Comparison of ENCODE assay signal across 28 mouse cellular contexts in the genomic region with DNA sequence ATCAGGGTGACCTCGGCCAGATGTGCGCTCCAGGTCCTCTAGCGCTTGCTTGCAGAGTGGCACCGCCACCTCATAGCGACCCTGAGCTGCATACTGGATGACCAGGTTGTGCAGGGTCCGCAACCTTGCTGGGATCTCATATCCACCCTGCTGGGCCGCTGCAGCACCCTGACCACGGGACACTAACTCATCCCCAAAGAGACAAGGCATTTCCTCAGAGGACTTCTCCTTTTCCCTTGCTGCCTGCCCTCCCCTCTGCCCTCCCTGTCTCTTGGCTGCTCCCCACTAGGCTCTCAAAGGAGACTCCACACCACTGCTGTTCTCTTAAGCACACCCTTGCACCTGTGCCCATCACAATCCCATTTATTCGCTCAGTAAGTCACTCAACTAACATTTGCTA. TPM values are rescaled to one million over a fixed set of nuclear protein-coding genes. Genes with fewer than 3 reads are reported as not detected.
DNase-seq lines count a peak whose midpoint lies in the region; ATAC-seq lines count a peak whose summit lies in the region.
"Had no signal": no experiment of that assay in that cellular context is flagged by ENCODE, and none has a peak within 500 bp of the region (broad histone marks: within the 10 kb centered on the region; RNA-seq: fewer than 3 reads in every experiment).

No protein-coding gene starts in this region.

- peak overlapping the region; percentile 43; the same call in 1 of the 2 replicates for H3K27ac ChIP-seq in kidney, embryonic 16.5 days (ENCODE audit: low read length)
- no peak overlapping the region for H3K27ac ChIP-seq in brown adipose tissue, adult 24 weeks (replicated peaks; ENCODE audit: low read depth, low read length)
- H3K27ac ChIP-seq: forebrain, embryonic 15.5 days; heart, adult 2 months; heart, embryonic 13.5 days; hindbrain, embryonic 15.5 days; left cerebral cortex, adult 2 months; limb, embryonic 12.5 days; neural tube, embryonic 13.5 days had no signal

- H3K27me3 ChIP-seq in kidney, embryonic 16.5 days (ENCODE audit: insufficient read depth, low read length) = no peaks in the 10 kb centered on the region
- H3K27me3 ChIP-seq: CH12.LX; forebrain, embryonic 15.5 days; heart, embryonic 13.5 days; hindbrain, embryonic 15.5 days; limb, embryonic 12.5 days; neural tube, embryonic 13.5 days; Patski had no signal

- H3K9ac ChIP-seq in kidney, embryonic 16.5 days (replicated peaks; ENCODE audit: low read length) = no peak overlapping the region
- H3K9ac ChIP-seq: forebrain, embryonic 15.5 days; heart, embryonic 13.5 days; hindbrain, embryonic 15.5 days; limb, embryonic 12.5 days; neural tube, embryonic 13.5 days had no signal

- H3K4me1 ChIP-seq in kidney, embryonic 16.5 days (ENCODE audit: insufficient read depth, low read length) = peaks cover 22% of the 10 kb centered on the region
- 0 out of 2 replicates have a peak, but pooled peaks cover 2% of the 10 kb centered on the region for H3K4me1 ChIP-seq in brown adipose tissue, adult 24 weeks (ENCODE audit: control insufficient read depth, insufficient read depth, insufficient read length, low read length)

- no peak overlapping the region for H3K4me3 ChIP-seq in kidney, embryonic 16.5 days (ENCODE audit: low read length)
- 0 out of 2 replicates have a peak overlapping the region, but pooled peaks have one; percentile 8 for H3K4me3 ChIP-seq in brown adipose tissue, adult 24 weeks (ENCODE audit: insufficient read depth, low read depth, low read length)
- H3K4me3 ChIP-seq: forebrain, embryonic 15.5 days; heart, adult 2 months; heart, embryonic 13.5 days; hindbrain, embryonic 15.5 days; left cerebral cortex, adult 2 months; limb, embryonic 12.5 days; neural tube, embryonic 13.5 days had no signal

- H3K36me3 ChIP-seq in kidney, embryonic 16.5 days (ENCODE audit: insufficient read depth, low read length) = peaks cover 16% of the 10 kb centered on the region; the same call in 1 of the 2 replicates

- ATAC-seq in kidney, embryonic 16.5 days (ENCODE audit: low FRiP score, low TSS enrichment) = no peak
- peak; percentile 58; the same call in 1 of the 2 replicates for ATAC-seq in megakaryocyte, adult 5-6 weeks (ENCODE audit: poor library complexity, severe bottlenecking)
- ATAC-seq: forebrain, embryonic 15.5 days; inflammation-experienced regulatory T-cells, adult 6 months; Patski had no signal

- no peak overlapping the region for H3K4me2 ChIP-seq in kidney, embryonic 16.5 days (replicated peaks; ENCODE audit: low read depth, low read length)
- H3K4me2 ChIP-seq: forebrain, embryonic 15.5 days; heart, embryonic 13.5 days; hindbrain, embryonic 15.5 days; limb, embryonic 12.5 days; liver, embryonic 11.5 days; midbrain, embryonic 11.5 days; neural tube, embryonic 13.5 days had no signal

- WGBS in kidney, embryonic 16.5 days = 60% methylated on average over 9 of the region's 9 CpGs

- DNase-seq in kidney, adult 8-10 months = no peak
- DNase-seq in liver = no peak
- no peak for DNase-seq in thymus, postnatal 25 days
- DNase-seq: adrenal gland, postnatal 14 days; cerebellum, adult 18-20 months; cerebellum, postnatal 10 days; gastrocnemius, postnatal 25 days; heart, adult 2 months; heart, postnatal 10 days; kidney, adult 11 months; kidney, postnatal 25 days; lung, postnatal 4 days; thymus, adult 2 months; thymus, postnatal 4 days had no signal

- H3K9me3 ChIP-seq in kidney, embryonic 16.5 days (ENCODE audit: low read length) = no peaks in the 10 kb centered on the region
- H3K9me3 ChIP-seq: forebrain, embryonic 15.5 days; heart, embryonic 13.5 days; hindbrain, embryonic 15.5 days; limb, embryonic 12.5 days; neural tube, embryonic 13.5 days had no signal

RNA-seq across cellular contexts. Expression of gene Klc4, which starts 5.9 kb away (rescaled TPM):
- polyA plus RNA-seq in kidney, embryonic 16.5 days (2015; fragmentation: Nextera tagmentation; extraction: Ambion mirVana) = 49.7 and 58.0 TPM in 2 replicates
- polyA plus RNA-seq in brown adipose tissue, adult 24 weeks (2012; ENCODE audit: insufficient read depth, insufficient read length, missing spikeins) = 15.7 and 15.9 TPM in 2 replicates
- total RNA-seq in megakaryocyte, adult 5-6 weeks (2015) = 3.5 and 4.9 TPM in 2 replicates
- 13.1 and 15.0 TPM in 2 replicates for total RNA-seq in megakaryocyte, adult 5-6 weeks (2017)

RNA-seq across cellular contexts. Expression of gene Mrpl2, which starts 6.1 kb away (rescaled TPM):
- polyA plus RNA-seq in kidney, embryonic 16.5 days (2015; fragmentation: Nextera tagmentation; extraction: Ambion mirVana) = 118 and 123 TPM in 2 replicates
- polyA plus RNA-seq in brown adipose tissue, adult 24 weeks (2012; ENCODE audit: insufficient read depth, insufficient read length, missing spikeins) = 118 and 151 TPM in 2 replicates
- 46.2 and 67.5 TPM in 2 replicates for total RNA-seq in megakaryocyte, adult 5-6 weeks (2015)
- total RNA-seq in megakaryocyte, adult 5-6 weeks (2017) = 42.7 and 53.9 TPM in 2 replicates

RNA-seq across cellular contexts. Expression of gene Cul7, which starts 10.2 kb away (rescaled TPM):
- 62.2 and 68.2 TPM in 2 replicates for polyA plus RNA-seq in kidney, embryonic 16.5 days (2015; fragmentation: Nextera tagmentation; extraction: Ambion mirVana)
- 8.9 and 13.8 TPM in 2 replicates for polyA plus RNA-seq in brown adipose tissue, adult 24 weeks (2012; ENCODE audit: insufficient read depth, insufficient read length, missing spikeins)
- 1.7 and 1.9 TPM in 2 replicates for total RNA-seq in megakaryocyte, adult 5-6 weeks (2015)
- 1.9 and 2.4 TPM in 2 replicates for total RNA-seq in megakaryocyte, adult 5-6 weeks (2017)

RNA-seq across cellular contexts. Expression of gene Ptk7, which starts 10.6 kb away (rescaled TPM):
- 153 and 157 TPM in 2 replicates for polyA plus RNA-seq in kidney, embryonic 16.5 days (2015; fragmentation: Nextera tagmentation; extraction: Ambion mirVana)
- 0.42 TPM in 1 of 2 replicates, not detected in the other for polyA plus RNA-seq in brown adipose tissue, adult 24 weeks (2012; ENCODE audit: insufficient read depth, insufficient read length, missing spikeins)
- not detected in 2 replicates for total RNA-seq in megakaryocyte, adult 5-6 weeks (2015)
- 0.07 and 0.16 TPM in 2 replicates for total RNA-seq in megakaryocyte, adult 5-6 weeks (2017)
- polyA plus RNA-seq: inflammation-experienced regulatory T-cells, adult 6 months had no signal

RNA-seq across cellular contexts. Expression of gene Rrp36, which starts 34.2 kb away (rescaled TPM):
- 69.2 and 69.6 TPM in 2 replicates for polyA plus RNA-seq in kidney, embryonic 16.5 days (2015; fragmentation: Nextera tagmentation; extraction: Ambion mirVana)
- 19.7 and 20.6 TPM in 2 replicates for polyA plus RNA-seq in brown adipose tissue, adult 24 weeks (2012; ENCODE audit: insufficient read depth, insufficient read length, missing spikeins)
- 9.6 and 10.6 TPM in 2 replicates for total RNA-seq in megakaryocyte, adult 5-6 weeks (2015)
- total RNA-seq in megakaryocyte, adult 5-6 weeks (2017) = 62.2 and 75.0 TPM in 2 replicates
